Comparison of ENCODE assay signal across 11 mouse cellular contexts in genomic region chr15:7088691-7089090, GRCm38 (mm10). TPM values are rescaled to one million over a fixed set of nuclear protein-coding genes. Genes with fewer than 3 reads are reported as not detected.
DNase-seq lines count a peak whose midpoint lies in the region; ATAC-seq and TF ChIP-seq lines count a peak whose summit lies in the region.
"Had no signal": no experiment of that assay in that cellular context is flagged by ENCODE, and none has a peak within 500 bp of the region (broad histone marks: within the 10 kb centered on the region; RNA-seq: fewer than 3 reads in every experiment).

No protein-coding gene starts in this region.

- no peak overlapping the region for H3K27ac ChIP-seq in heart, embryonic 14.5 days (replicated peaks in 1 of 2; ENCODE audit: control insufficient read depth in 1 of 2, insufficient read depth in 1 of 2, low read depth in 2 of 2, low read length in 2 of 2)
- H3K27ac ChIP-seq in lung, embryonic 14.5 days (ENCODE audit: low read depth): no peak overlapping the region
- H3K27ac ChIP-seq: hindbrain, postnatal 0 days had no signal

- H3K9ac ChIP-seq in heart, embryonic 14.5 days (ENCODE audit: low read length): no peak overlapping the region
- no peak overlapping the region for H3K9ac ChIP-seq in lung, embryonic 14.5 days

- H3K36me3 ChIP-seq in heart, embryonic 14.5 days (ENCODE audit: control insufficient read depth, insufficient read depth, low read length): no peaks in the 10 kb centered on the region
- H3K36me3 ChIP-seq in lung, embryonic 14.5 days (ENCODE audit: insufficient read depth): no peaks in the 10 kb centered on the region

- peaks cover 12 to 21% of the 10 kb centered on the region in 2 experiments for H3K4me1 ChIP-seq in heart, embryonic 14.5 days (ENCODE audit: control insufficient read depth in 2 of 2, insufficient read depth in 2 of 2, low read length in 2 of 2)
- no peaks in the 10 kb centered on the region for H3K4me1 ChIP-seq in lung, embryonic 14.5 days (ENCODE audit: insufficient read depth)

- DNase-seq in kidney, adult 9 months: peak; percentile 53
- DNase-seq in kidney, adult 11 months: no peak
- DNase-seq in lung, embryonic 14.5 days: peak; percentile 53
- peak; percentile 10 for DNase-seq in retina, embryonic 14.5 days (ENCODE audit: low spot score)
- DNase-seq in embryo, embryonic 10.5 days (ENCODE audit: low spot score): no peak
- no peak for DNase-seq in left cerebral cortex, postnatal 10 days (ENCODE audit: extremely low spot score in 1 of 2, low spot score in 2 of 2)
- DNase-seq in cerebellum, adult 11-12 months: no peak
- DNase-seq: kidney, postnatal 10 days; spleen, adult 18-20 months had no signal

- H3K4me3 ChIP-seq in heart, embryonic 14.5 days (ENCODE audit: control insufficient read depth in 1 of 2, insufficient read depth in 1 of 2, low read depth in 1 of 2, low read length in 2 of 2): no peak overlapping the region
- no peak overlapping the region for H3K4me3 ChIP-seq in lung, embryonic 14.5 days (ENCODE audit: low read depth, low read length)

- intact Hi-C loops in left cerebral cortex, postnatal 10 days (cut with DNase I): no loop called here

- H3K27me3 ChIP-seq in heart, embryonic 14.5 days (ENCODE audit: control insufficient read depth, insufficient read depth, low read length): peaks cover 8% of the 10 kb centered on the region; the same call in 1 of the 2 replicates
- H3K27me3 ChIP-seq in lung, embryonic 14.5 days (ENCODE audit: insufficient read depth, low read length): no peaks in the 10 kb centered on the region

- H3K4me2 ChIP-seq in heart, embryonic 14.5 days (ENCODE audit: low read length): no peak overlapping the region
- no peak overlapping the region for H3K4me2 ChIP-seq in lung, embryonic 14.5 days

- TF ChIP-seq CTCF in lung, embryonic 14.5 days (IDR thresholded peaks at IDR 0.05; ENCODE audit: low read depth): no peak

- no peaks in the 10 kb centered on the region for H3K9me3 ChIP-seq in heart, embryonic 14.5 days (ENCODE audit: control insufficient read depth, low read length)
- no peaks in the 10 kb centered on the region for H3K9me3 ChIP-seq in lung, embryonic 14.5 days (ENCODE audit: low read depth, low read length)

- WGBS in heart, embryonic 14.5 days: 46% methylated on average over 2 of the region's 2 CpGs
- WGBS in lung, embryonic 14.5 days: 33% methylated on average over 2 of the region's 2 CpGs

- peak; percentile 36; the same call in 1 of the 2 replicates for ATAC-seq in heart, embryonic 14.5 days (ENCODE audit: insufficient number of reproducible peaks, insufficient read depth, low FRiP score, low read depth)
- ATAC-seq in lung, embryonic 14.5 days (ENCODE audit: insufficient read depth): peak; percentile 71; the same call in 1 of the 2 replicates
- ATAC-seq: hindbrain, postnatal 0 days had no signal

RNA-seq across cellular contexts. Expression of gene Lifr, which starts 1.7 kb away (rescaled TPM):
- polyA plus RNA-seq in heart, embryonic 14.5 days (2014; fragmentation: Nextera tagmentation; extraction: Ambion mirVana): 33.4 and 36.4 TPM in 2 replicates
- polyA plus RNA-seq in lung, embryonic 14.5 days (2014; fragmentation: Nextera tagmentation; extraction: Ambion mirVana): 30.5 and 31.0 TPM in 2 replicates
- 10 to 100 TPM; 34.0 to 43.9 TPM for total RNA-seq in left cerebral cortex, postnatal 10 days (2021)

Comparison
In these comparisons a context has a peak if more than half of its experiments do, and no peak if none do; other contexts are left out.
1. DNase-seq: peak in kidney, adult 9 months (single experiment), lung, embryonic 14.5 days (single experiment) and retina, embryonic 14.5 days (single experiment); none in kidney, adult 11 months (single experiment), embryo, embryonic 10.5 days (single experiment), left cerebral cortex, postnatal 10 days (0 of 2) and cerebellum, adult 11-12 months (single experiment).